Mouse (Mus musculus) heart, postnatal 10 days (tissue): Measurements from ENCODE around the gene Plch2. TPM values are rescaled to one million over a fixed set of nuclear protein-coding genes. Genes with fewer than 3 reads are reported as not detected.
A peak's percentile ranks its signal among the peaks of the same experiment; 100 is the strongest.
"Not testable (repeated sequence)": the region's sequence is repeated elsewhere in the genome, so short reads cannot be mapped to it uniquely, and the experiment has no call there.

Experiments
- DNase-seq, 2 experiments: peaks; one replicate each; pipeline ENCODE4 v3.0.0; 2021
- intact Hi-C: fragments of 180-260 bp; cut with DNase I; formaldehyde crosslinking; loops from one replicate; pipeline ENCODE4 v1.15.1; 2025
- total RNA-seq, 2 experiments: library from RNA; stranded (reverse); gene quantifications; 2 replicates each; pipeline ENCODE4 v1.2.3; 2021

Plch2 gene
- not detected for total RNA-seq

- no peak for DNase-seq
- intact Hi-C loops, result no loop called here
These were observed at the start of gene Plch2 for GRCm38 (mm10) chr4:155056724-155057123. Gene Plch2 (minus strand): TSS chr4:155056784.

GRCm38 (mm10) chr4:155098572-155098971, 42.0 kb upstream of the Plch2 start:
- no peak for DNase-seq
- intact Hi-C loops, result no loop called here

GRCm38 (mm10) chr4:155097452-155097851, 40.9 kb upstream of the Plch2 start:
- intact Hi-C loops, result no loop called here

GRCm38 (mm10) chr4:155095967-155096366, 39.4 kb upstream of the Plch2 start:
- intact Hi-C loops, result loop anchor here (1.0 kb wide), 2 partner anchors 153 to 212 kb away; partner anchors contain the start of gene Faap20
- no peak for DNase-seq

More at GRCm38 (mm10) chr4:155097452-155097851, 40.9 kb upstream of the Plch2 start:
- DNase-seq, result no peak

- peak; percentile 91 to 94 for DNase-seq
These were observed 38.8 kb upstream of the Plch2 start for GRCm38 (mm10) chr4:155095238-155095900.

GRCm38 (mm10) chr4:155094565-155094964, 38.0 kb upstream of the Plch2 start:
- peak; percentile 35 to 53 for DNase-seq
- intact Hi-C loops, result no loop called here

More at GRCm38 (mm10) chr4:155095238-155095900, 38.8 kb upstream of the Plch2 start:
- intact Hi-C loops, result loop anchor here (1.0 kb wide), 2 partner anchors 154 to 213 kb away; partner anchors contain the start of gene Faap20

- no peak for DNase-seq
- intact Hi-C loops, result no loop called here
These were observed 37.0 kb upstream of the Plch2 start for GRCm38 (mm10) chr4:155093431-155094149.

GRCm38 (mm10) chr4:155092718-155093430, 36.3 kb upstream of the Plch2 start:
- DNase-seq, result no peak
- intact Hi-C loops, result no loop called here

- no peak for DNase-seq
- intact Hi-C loops, result no loop called here
These were observed 34.3 kb upstream of the Plch2 start for GRCm38 (mm10) chr4:155090688-155091449.

- no peak for DNase-seq
These were observed 33.6 kb upstream of the Plch2 start for GRCm38 (mm10) chr4:155090147-155090546.

GRCm38 (mm10) chr4:155089241-155089640, 32.7 kb upstream of the Plch2 start:
- intact Hi-C loops, result no loop called here
- DNase-seq, result no peak

More at GRCm38 (mm10) chr4:155090147-155090546, 33.6 kb upstream of the Plch2 start:
- intact Hi-C loops, result no loop called here

GRCm38 (mm10) chr4:155086108-155087024, 29.8 kb upstream of the Plch2 start, which contains the start of the genes Rer1 and Morn1:
Gene Rer1 (minus strand): TSS chr4:155086382.
Gene Morn1 (plus strand): TSS chr4:155086577.
- peak; percentile 100 for DNase-seq
- intact Hi-C loops, result no loop called here

- DNase-seq, result no peak
- intact Hi-C loops, result no loop called here
These were observed 28.9 kb upstream of the Plch2 start for GRCm38 (mm10) chr4:155085206-155086107.

GRCm38 (mm10) chr4:155084351-155084750, 27.8 kb upstream of the Plch2 start:
- no peak for DNase-seq
- intact Hi-C loops, result no loop called here

GRCm38 (mm10) chr4:155083553-155083952, 27.0 kb upstream of the Plch2 start:
- intact Hi-C loops, result no loop called here
- no peak for DNase-seq

GRCm38 (mm10) chr4:155079666-155080065, 23.1 kb upstream of the Plch2 start:
- DNase-seq, result no peak
- intact Hi-C loops, result no loop called here

GRCm38 (mm10) chr4:155078808-155079207, 22.2 kb upstream of the Plch2 start:
- intact Hi-C loops, DNase-seq: not testable (repeated sequence)

- intact Hi-C loops, result no loop called here
- no peak for DNase-seq
These were observed 20.1 kb upstream of the Plch2 start for GRCm38 (mm10) chr4:155076677-155077076.
